Mouse (Mus musculus): ENCODE data around the gene Spdye4a. TPM values are rescaled to one million over a fixed set of nuclear protein-coding genes. Genes with fewer than 3 reads are reported as not detected.
"Not testable (repeated sequence)": the region's sequence is repeated elsewhere in the genome, so short reads cannot be mapped to it uniquely, and the experiment has no call there.

The Spdye4a gene
- total RNA-seq, 4 experiments from 2014 or later, result not detected

DNA sequence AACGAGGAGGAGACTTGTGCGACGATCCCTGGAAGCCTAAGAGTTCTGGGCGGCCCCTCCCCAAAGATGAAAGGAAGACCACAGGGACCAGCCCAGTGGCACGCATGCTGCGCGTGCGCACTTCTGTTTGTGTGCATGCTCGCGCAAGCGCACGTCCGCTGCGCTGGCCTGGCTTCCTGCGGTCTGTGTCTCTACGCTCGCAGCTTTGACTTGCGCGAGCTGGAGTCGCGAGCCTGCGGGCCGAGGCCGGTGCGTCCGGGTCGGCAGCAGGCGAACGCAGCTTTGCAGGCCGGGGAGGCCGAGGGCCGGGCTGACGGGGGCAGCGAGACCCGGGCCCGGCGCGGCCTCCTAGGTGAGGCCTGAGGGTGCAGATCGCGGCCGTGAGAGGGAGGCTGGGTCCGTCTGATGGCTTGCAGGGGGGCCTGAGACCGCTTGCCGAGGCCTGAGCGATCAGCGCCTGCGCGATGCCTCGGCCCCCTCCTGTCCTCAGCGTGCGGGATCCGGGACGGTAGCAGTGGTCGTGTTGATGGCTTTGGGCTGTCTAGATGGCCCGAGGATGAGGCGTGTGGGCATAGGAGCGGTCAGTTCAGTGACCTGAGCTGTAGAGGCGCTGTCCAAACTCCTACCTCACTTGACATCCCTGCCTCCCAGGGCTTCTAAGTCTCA, 8.5 kb upstream of the Spdye4a start, which contains the start of gene Zfp12:
Gene Zfp12, plus strand, starts transcription at position 136 of the 666 bp plus-strand sequence.
- peak; percentile 87 to 92 for DNase-seq (ENCODE audit: low spot score in 2 of 2)

DNA sequence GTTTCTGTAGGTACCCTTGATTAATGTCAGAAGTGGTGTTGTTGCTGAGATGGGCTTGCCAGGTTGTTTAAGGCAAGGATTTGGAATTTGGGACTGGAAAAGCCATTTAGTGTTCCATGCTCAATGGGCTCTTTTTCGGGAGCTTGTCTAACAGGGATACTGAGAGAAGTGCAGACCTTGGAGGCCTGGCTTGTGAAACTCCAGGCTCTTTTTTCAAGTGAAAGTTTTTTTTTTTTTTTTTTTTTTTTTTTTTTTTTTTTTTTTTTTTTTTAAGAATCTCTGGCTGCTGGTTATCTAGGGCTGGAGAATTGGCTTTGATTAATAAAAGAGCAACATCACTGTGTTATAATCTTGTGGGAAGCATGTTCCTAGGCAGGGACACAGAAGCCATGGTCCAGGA, 4.4 kb downstream of the Spdye4a start:
- DNase-seq (ENCODE audit: low spot score in 2 of 2), result no peak

DNA sequence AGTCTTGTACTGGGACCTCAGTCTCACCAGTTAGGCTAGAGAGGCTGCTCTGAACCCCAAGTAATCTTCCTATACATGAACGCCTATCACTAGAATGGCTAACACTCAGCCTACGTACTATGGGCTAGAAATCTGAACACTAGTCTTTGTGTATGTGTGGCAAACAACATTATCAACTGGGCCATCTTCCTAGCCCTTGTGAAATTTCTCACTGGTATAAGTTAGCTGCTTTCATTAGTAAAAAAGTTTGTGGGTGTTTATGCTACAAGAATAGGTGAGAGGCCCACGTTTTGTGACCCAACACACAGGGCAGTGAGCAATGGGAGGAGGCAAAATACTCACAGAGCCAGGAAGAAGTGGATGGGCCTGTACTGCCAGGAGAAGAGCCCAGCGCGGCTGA, 5.7 kb downstream of the Spdye4a start:
- DNase-seq (ENCODE audit: low spot score in 2 of 2), result no peak

GRCm38 (mm10) chr5:143213832-143214231, 12.9 kb downstream of the Spdye4a start:
- DNase-seq (ENCODE audit: low spot score in 2 of 2), result no peak

DNA sequence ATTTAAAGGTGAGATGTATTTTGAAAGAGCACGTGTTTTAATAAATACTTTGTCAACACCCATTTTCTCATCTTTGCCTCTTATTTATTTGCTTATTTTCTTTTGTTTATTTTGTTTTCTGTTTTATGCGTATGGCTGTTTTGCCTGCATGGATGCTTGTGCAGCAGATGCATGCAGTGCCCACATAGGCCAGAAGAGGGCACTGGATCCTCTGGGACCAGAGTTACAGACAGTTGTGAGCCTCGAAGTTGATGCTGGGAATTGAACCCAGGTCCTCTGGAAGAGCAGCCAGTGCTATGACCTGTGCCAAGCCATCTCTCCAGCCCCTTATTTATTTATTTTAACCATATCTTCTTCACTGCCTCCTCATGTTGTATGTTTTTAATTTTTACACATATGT, 21.7 kb downstream of the Spdye4a start:
- DNase-seq (ENCODE audit: low spot score in 2 of 2), result no peak

DNA sequence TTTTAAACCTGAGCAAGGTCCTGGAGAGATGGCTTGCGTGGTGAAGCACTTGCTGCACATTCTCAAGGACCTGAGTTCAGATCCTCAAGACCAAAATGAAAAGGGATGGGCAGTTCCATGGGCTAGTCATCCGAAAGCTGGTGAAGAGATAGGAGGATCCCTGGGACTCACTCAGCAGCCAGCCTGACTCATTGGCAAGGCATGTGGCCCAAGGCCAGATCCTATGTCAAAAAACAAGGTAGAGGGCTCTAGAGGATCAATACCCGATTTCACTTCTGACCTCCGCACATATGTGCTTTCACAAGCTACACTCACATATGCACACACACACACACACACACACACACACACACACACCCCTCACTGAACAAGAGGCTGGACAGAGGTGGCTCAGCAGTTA, 30.2 kb downstream of the Spdye4a start:
- DNase-seq (ENCODE audit: low spot score in 2 of 2), result no peak

DNA sequence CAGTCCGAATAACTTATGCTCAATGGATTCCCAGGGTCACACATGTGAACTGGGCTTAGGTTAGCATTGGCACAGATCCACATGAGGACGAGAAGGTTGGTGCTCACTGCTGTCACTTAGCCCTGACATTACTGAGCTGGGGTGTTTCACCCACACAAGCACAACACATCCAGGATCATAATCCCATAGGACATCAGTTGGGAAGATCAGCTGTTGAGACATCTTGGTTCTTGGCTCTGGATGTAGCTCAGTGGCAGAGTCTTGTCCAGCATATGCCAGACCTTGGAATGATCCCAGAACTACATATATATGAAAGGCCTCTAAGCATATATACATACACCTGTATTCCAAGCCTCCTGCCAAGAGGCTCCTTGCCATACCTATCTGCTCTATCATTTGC, 31.5 kb downstream of the Spdye4a start:
- no peak for DNase-seq (ENCODE audit: low spot score in 2 of 2)

DNA sequence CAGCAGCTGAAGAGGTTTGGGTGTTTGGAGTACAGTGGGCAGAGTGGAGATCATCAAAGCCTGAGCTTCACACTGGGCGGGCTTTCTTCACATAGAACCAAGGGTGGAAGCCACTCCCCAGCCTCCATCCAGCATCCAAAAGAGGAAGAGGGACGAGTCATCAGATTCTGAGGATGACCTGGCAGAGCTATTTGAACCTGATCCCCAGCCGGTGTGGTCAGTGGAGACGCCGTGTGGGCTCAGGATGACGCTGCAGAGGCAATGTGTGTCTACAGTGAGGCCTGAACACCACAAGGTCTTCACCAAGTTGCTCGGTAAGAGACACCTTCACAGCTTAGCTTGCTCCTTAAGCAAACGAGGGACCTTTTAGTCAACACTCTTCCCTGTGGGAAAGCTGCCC, 31.9 kb downstream of the Spdye4a start:
- DNase-seq (ENCODE audit: low spot score in 2 of 2), result not testable (repeated sequence)

- no peak for DNase-seq (ENCODE audit: low spot score in 2 of 2)
Measured at GRCm38 (mm10) chr5:143192806-143193205, 33.9 kb downstream of the Spdye4a start.

GRCm38 (mm10) chr5:143188014-143188413, 38.7 kb downstream of the Spdye4a start:
- not testable (repeated sequence) for DNase-seq (ENCODE audit: low spot score in 2 of 2)

- DNase-seq (ENCODE audit: low spot score in 2 of 2), result peak; percentile 84 to 89
Measured at GRCm38 (mm10) chr5:143180255-143181076, 46.2 kb downstream of the Spdye4a start, which contains the start of the genes Rbak and Spdye4b. Rbak (minus strand) TSS chr5:143180775. Spdye4b (plus strand) TSS chr5:143181017.

GRCm38 (mm10) chr5:143179179-143179578, 47.5 kb downstream of the Spdye4a start:
- DNase-seq (ENCODE audit: low spot score in 2 of 2), result no peak

DNA sequence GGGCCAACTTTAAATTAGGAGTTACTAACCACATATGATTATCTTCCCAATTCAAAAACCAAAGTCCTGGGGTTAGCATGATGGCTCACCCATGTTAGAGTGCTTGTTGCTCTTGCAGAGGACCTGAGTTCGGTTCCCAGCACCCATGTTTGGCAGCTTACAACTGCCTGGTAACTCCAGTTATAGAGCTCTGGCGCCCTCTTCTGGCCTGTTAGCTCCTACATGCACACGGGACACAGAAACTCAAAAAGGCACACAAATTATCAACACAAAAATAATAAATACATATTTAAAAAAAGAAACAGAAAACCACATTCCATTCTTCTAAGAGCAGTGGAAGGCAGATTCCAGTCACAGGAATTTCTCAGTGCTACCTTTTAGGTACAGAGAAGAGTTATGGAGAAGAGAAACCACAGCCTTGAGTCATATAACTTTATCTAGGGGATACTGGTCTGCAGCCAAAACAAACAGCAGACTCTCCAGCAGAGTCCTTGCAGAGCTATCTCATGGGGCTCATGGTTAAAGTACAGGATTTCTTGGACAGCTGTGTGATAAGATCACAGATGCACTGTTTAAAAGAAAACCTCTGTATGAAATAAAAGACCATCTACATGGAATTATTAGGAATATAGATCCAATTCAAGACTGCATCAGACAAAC, 49.0 kb downstream of the Spdye4a start:
- DNase-seq (ENCODE audit: low spot score in 2 of 2), result no peak

DNA sequence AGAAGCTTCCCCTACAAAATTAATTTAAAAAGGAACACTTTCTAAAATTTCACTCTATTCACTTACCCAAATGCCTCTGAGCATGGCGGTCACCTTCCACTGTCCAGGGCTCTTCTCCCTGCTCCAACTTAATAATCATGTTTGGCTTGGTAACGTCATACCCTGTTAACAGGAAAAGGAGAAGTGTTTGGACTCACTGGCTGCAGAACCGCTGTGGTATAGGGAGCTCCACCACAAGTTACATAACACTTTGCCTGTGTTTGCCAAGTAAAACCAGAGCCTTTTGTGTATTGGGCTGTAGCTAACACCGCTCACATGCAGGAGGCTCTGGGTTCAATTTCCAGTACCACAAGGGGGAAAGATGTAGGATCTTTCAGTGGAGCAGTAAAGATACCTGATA, 50.7 kb downstream of the Spdye4a start:
- no peak for DNase-seq (ENCODE audit: low spot score in 2 of 2)

Other genes with a start within 250 kb of the Spdye4a start
- 10 to 100 TPM; 16.3 to 18.1 (median 17.9) TPM for gene Rnf216, start 113.9 kb downstream of the Spdye4a start, total RNA-seq (2022)
- gene Olfr718-ps1, start 79.3 kb downstream of the Spdye4a start, total RNA-seq (2022), result under 1 TPM in 1 of 4 experiments, not detected in 3; 0.07 TPM
- 1 to 10 TPM; 2.9 to 3.7 (median 3.4) TPM for gene Rbak, start 46.1 kb downstream of the Spdye4a start, total RNA-seq (2022)
- not detected for gene Spdye4b, start 45.9 kb downstream of the Spdye4a start, total RNA-seq (2022)
- gene Zfp12, start 8.3 kb upstream of the Spdye4a start, total RNA-seq (2022), result 1 to 10 TPM; 5.9 to 7.8 (median 7.2) TPM
- gene Zfp316, start 43.1 kb upstream of the Spdye4a start, total RNA-seq (2022), result 1 to 10 TPM; 3.5 to 4.8 (median 4.4) TPM
- gene Zfp853, start 66.7 kb upstream of the Spdye4a start, total RNA-seq (2022), result not detected
- gene E130309D02Rik, start 88.5 kb upstream of the Spdye4a start, total RNA-seq (2022), result 10 to 100 TPM; 10.2 to 12.2 (median 11.2) TPM
- 10 to 100 TPM; 33.7 to 45.5 (median 37.9) TPM for gene Zdhhc4, start 102.4 kb upstream of the Spdye4a start, total RNA-seq (2022)
- gene Grid2ip, start 130.4 kb upstream of the Spdye4a start, total RNA-seq (2022), result not detected
- 10 to 100 TPM; 31.4 to 36.1 (median 32.8) TPM for gene Kdelr2, start 176.9 kb upstream of the Spdye4a start, total RNA-seq (2022)
- 10 to 100 TPM in 1 of 4 experiments, 1 to 10 TPM in 3; 9.5 to 11.2 (median 9.8) TPM for gene Daglb, start 237.7 kb upstream of the Spdye4a start, total RNA-seq (2022)

Measured in gastrocnemius, adult 8-10 months (tissue).